Mouse (Mus musculus): ENCODE measurements around the gene Memo1. TPM values are rescaled to one million over a fixed set of nuclear protein-coding genes. Genes with fewer than 3 reads are reported as not detected.
"Not testable (repeated sequence)": the region's sequence is repeated elsewhere in the genome, so short reads cannot be mapped to it uniquely, and the experiment has no call there.

The Memo1 gene
- polyA plus RNA-seq, 1 experiment from 2014 or later = 99.2 TPM

DNA sequence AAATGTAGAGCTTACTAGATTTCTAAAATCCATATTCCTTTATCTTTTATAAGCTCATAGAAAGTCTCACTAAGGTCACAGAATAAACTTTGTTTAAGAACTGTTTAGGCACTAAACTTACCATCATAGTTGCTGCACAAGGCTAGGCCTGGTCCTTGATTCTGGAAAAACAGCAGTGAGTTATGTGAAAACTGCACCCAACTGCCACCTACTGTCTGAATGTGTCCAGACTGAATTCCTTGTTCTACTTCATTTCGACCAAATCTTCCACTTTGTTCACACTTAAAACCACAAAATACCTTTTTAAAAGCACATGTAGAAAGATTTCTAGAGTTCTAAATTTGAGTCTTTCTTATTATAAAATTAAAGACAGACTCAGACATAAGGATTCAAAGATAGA, 101.9 kb downstream of the Memo1 start:
- WGBS = 64% methylated on average over 1 of the region's 1 CpGs
- no peaks in the 10 kb centered on the region for H3K4me1 ChIP-seq (ENCODE audit: insufficient read depth)
- DNase-seq (peak; percentile 34), ATAC-seq (ENCODE audit: insufficient read depth) (no peak)
- H3K9ac ChIP-seq = no peak overlapping the region
- H3K27ac ChIP-seq (ENCODE audit: low read depth) = no peak overlapping the region
- no peak overlapping the region for H3K4me3 ChIP-seq (ENCODE audit: low read depth, low read length)
- H3K4me2 ChIP-seq = no peak overlapping the region
- H3K27me3 ChIP-seq (ENCODE audit: insufficient read depth, low read length) = no peaks in the 10 kb centered on the region
- H3K36me3 ChIP-seq (ENCODE audit: insufficient read depth) = peaks cover 11% of the 10 kb centered on the region
- peak; percentile 37; the same call in 1 of the 2 replicates for TF ChIP-seq CTCF (IDR thresholded peaks at IDR 0.05; ENCODE audit: low read depth)
- H3K9me3 ChIP-seq (ENCODE audit: low read depth, low read length) = no peaks in the 10 kb centered on the region

GRCm38 (mm10) chr17:74191446-74191845, 103.9 kb downstream of the Memo1 start:
- H3K9ac ChIP-seq = no peak overlapping the region
- no peaks in the 10 kb centered on the region for H3K27me3 ChIP-seq (ENCODE audit: insufficient read depth, low read length)
- no peaks in the 10 kb centered on the region for H3K36me3 ChIP-seq (ENCODE audit: insufficient read depth)
- no peaks in the 10 kb centered on the region for H3K9me3 ChIP-seq (ENCODE audit: low read depth, low read length)
- ATAC-seq (ENCODE audit: insufficient read depth) (no peak), DNase-seq (no peak)
- H3K4me2 ChIP-seq = no peak overlapping the region
- 81% methylated on average over 5 of the region's 5 CpGs for WGBS
- H3K4me1 ChIP-seq (ENCODE audit: insufficient read depth) = no peaks in the 10 kb centered on the region
- H3K27ac ChIP-seq (ENCODE audit: low read depth) = no peak overlapping the region
- no peak for TF ChIP-seq CTCF (IDR thresholded peaks at IDR 0.05; ENCODE audit: low read depth)
- no peak overlapping the region for H3K4me3 ChIP-seq (ENCODE audit: low read depth, low read length)

DNA sequence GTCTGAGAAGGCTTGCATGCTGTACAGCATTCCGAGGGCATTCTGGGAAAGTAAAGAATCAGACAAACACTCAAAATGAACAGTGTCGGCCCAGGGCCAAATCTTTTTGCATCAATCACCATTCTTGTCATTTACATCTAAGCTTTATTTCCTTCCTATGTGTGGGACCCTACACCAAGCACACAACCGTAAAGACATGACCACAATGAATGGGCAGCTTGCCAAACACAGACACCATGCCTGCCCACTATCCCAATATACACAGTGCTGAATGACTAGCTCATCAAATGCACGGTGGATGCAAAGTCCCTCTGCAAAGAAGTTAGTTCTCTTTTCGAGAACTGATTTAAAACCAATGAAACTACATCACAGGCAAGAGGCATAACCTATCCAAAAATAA, 109.1 kb downstream of the Memo1 start:
- DNase-seq (peak; percentile 80), ATAC-seq (ENCODE audit: insufficient read depth) (peak; percentile 77)
- no peaks in the 10 kb centered on the region for H3K4me1 ChIP-seq (ENCODE audit: insufficient read depth)

DNA sequence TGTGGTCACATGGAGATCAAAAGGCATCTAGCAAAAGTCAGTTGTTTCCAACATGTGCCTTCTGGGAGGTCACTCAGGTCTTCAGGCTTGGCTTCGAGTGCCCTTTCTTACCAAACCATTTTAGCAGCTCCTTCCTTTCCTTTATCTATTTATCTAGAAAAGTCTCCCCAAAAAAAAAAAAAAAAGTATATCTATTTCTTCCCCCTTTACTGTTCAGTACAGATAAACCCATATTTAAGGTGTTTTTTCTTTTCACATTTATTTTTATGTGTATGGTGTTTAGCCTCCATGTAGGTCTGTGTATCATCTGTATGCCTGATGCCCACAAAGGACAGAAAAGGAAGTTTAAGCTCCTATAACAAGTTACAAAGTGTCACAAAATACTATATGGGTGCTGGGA, 110.6 kb downstream of the Memo1 start:
- ATAC-seq (ENCODE audit: insufficient read depth) (no peak), DNase-seq (no peak)
- TF ChIP-seq CTCF (IDR thresholded peaks at IDR 0.05; ENCODE audit: low read depth) = no peak
- Histone ChIP-seq H3K4me2 (no peak overlapping the region), H3K4me3 (ENCODE audit: low read depth, low read length) (no peak overlapping the region), H3K36me3 (ENCODE audit: insufficient read depth) (no peaks in the 10 kb centered on the region), H3K9ac (no peak overlapping the region), H3K9me3 (ENCODE audit: low read depth, low read length) (no peaks in the 10 kb centered on the region), H3K4me1 (ENCODE audit: insufficient read depth) (no peaks in the 10 kb centered on the region), H3K27ac (ENCODE audit: low read depth) (no peak overlapping the region), H3K27me3 (ENCODE audit: insufficient read depth, low read length) (no peaks in the 10 kb centered on the region)
- WGBS = 95% methylated on average over 1 of the region's 1 CpGs

More for the DNA sequence above, 109.1 kb downstream of the Memo1 start:
- Histone ChIP-seq H3K27me3 (ENCODE audit: insufficient read depth, low read length) (no peaks in the 10 kb centered on the region), H3K27ac (ENCODE audit: low read depth) (no peak overlapping the region), H3K9me3 (ENCODE audit: low read depth, low read length) (no peaks in the 10 kb centered on the region), H3K36me3 (ENCODE audit: insufficient read depth) (no peaks in the 10 kb centered on the region), H3K4me3 (ENCODE audit: low read depth, low read length) (no peak overlapping the region), H3K4me2 (no peak overlapping the region), H3K9ac (no peak overlapping the region)
- no peak for TF ChIP-seq CTCF (IDR thresholded peaks at IDR 0.05; ENCODE audit: low read depth)
- WGBS = 41% methylated on average over 5 of the region's 5 CpGs

GRCm38 (mm10) chr17:74180889-74181288, 114.4 kb downstream of the Memo1 start:
- Histone ChIP-seq H3K36me3 (ENCODE audit: insufficient read depth) (no peaks in the 10 kb centered on the region), H3K9ac (no peak overlapping the region), H3K27me3 (ENCODE audit: insufficient read depth, low read length) (no peaks in the 10 kb centered on the region), H3K4me3 (ENCODE audit: low read depth, low read length) (no peak overlapping the region), H3K27ac (ENCODE audit: low read depth) (no peak overlapping the region), H3K9me3 (ENCODE audit: low read depth, low read length) (no peaks in the 10 kb centered on the region), H3K4me1 (ENCODE audit: insufficient read depth) (no peaks in the 10 kb centered on the region), H3K4me2 (no peak overlapping the region)
- DNase-seq (no peak), ATAC-seq (ENCODE audit: insufficient read depth) (no peak)
- no peak for TF ChIP-seq CTCF (IDR thresholded peaks at IDR 0.05; ENCODE audit: low read depth)

DNA sequence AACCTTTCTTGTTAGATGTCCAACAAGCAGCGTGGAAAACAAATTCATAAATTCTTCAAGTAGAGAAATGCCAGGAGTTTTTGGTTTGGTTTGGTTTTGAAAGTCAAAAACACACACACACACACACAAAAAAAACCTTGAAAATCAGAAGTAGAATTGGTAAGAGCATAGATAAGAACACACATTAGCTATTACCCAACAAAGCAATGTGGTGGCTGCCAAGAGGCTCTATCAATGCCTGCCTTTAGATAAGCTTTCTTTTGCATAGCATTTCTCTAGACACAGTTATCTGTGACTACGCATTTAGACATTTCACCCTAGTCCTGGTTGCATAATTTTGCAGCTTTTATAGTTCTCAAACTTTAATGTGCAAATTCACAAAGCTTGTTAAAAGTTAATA, 115.7 kb downstream of the Memo1 start:
- not testable (repeated sequence) for H3K4me1 ChIP-seq (ENCODE audit: insufficient read depth); ATAC-seq (ENCODE audit: insufficient read depth)
- 84% methylated on average over 2 of the region's 2 CpGs for WGBS

DNA sequence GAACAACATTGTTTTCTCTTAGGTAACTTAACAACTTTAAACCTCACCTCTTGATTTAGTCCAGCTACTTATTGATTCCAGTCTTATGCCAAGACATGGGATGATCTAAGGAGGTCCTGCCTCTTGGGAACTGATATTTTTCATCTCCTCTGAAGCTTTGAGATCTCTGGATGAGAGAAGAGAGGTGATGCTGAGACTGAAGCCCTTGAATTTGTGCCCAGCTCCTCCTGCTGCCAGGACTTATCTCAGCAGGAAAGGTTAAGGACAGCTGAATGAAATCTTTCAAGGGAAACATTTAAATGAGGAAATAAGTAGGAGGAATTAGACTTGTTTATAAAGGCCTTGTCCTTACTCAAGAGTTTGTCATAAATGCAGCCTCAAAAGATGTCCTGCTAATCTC, 121.6 kb downstream of the Memo1 start:
- no peak overlapping the region for H3K27ac ChIP-seq (ENCODE audit: low read depth)
- no peaks in the 10 kb centered on the region for H3K27me3 ChIP-seq (ENCODE audit: insufficient read depth, low read length)
- no peak overlapping the region for H3K9ac ChIP-seq
- no peak for TF ChIP-seq CTCF (IDR thresholded peaks at IDR 0.05; ENCODE audit: low read depth)
- no peaks in the 10 kb centered on the region for H3K4me1 ChIP-seq (ENCODE audit: insufficient read depth)
- H3K4me3 ChIP-seq (ENCODE audit: low read depth, low read length) = no peak overlapping the region
- DNase-seq = no peak
- ATAC-seq (ENCODE audit: insufficient read depth) = no peak
- H3K9me3 ChIP-seq (ENCODE audit: low read depth, low read length) = no peaks in the 10 kb centered on the region
- H3K4me2 ChIP-seq = no peak overlapping the region
- H3K36me3 ChIP-seq (ENCODE audit: insufficient read depth) = no peaks in the 10 kb centered on the region

More for the DNA sequence above, 115.7 kb downstream of the Memo1 start:
- not testable (repeated sequence) for H3K9ac ChIP-seq; H3K9me3 ChIP-seq (ENCODE audit: low read depth, low read length); H3K27me3 ChIP-seq (ENCODE audit: insufficient read depth, low read length); H3K4me3 ChIP-seq (ENCODE audit: low read depth, low read length); H3K27ac ChIP-seq (ENCODE audit: low read depth); DNase-seq; H3K4me2 ChIP-seq; H3K36me3 ChIP-seq (ENCODE audit: insufficient read depth)

- H3K4me1 ChIP-seq (ENCODE audit: insufficient read depth) = no peaks in the 10 kb centered on the region
- ATAC-seq (ENCODE audit: insufficient read depth) (no peak), DNase-seq (no peak)
- H3K27me3 ChIP-seq (ENCODE audit: insufficient read depth, low read length) = no peaks in the 10 kb centered on the region
- WGBS = 33% methylated on average over 1 of the region's 1 CpGs
- TF ChIP-seq CTCF (IDR thresholded peaks at IDR 0.05; ENCODE audit: low read depth) = no peak
- no peak overlapping the region for H3K9ac ChIP-seq
- H3K4me2 ChIP-seq = no peak overlapping the region
- H3K27ac ChIP-seq (ENCODE audit: low read depth) = no peak overlapping the region
- no peaks in the 10 kb centered on the region for H3K9me3 ChIP-seq (ENCODE audit: low read depth, low read length)
- H3K36me3 ChIP-seq (ENCODE audit: insufficient read depth) = no peaks in the 10 kb centered on the region
- no peak overlapping the region for H3K4me3 ChIP-seq (ENCODE audit: low read depth, low read length)
Measured at GRCm38 (mm10) chr17:74172834-74173233, 122.5 kb downstream of the Memo1 start.

Data from lung, embryonic 14.5 days (tissue).